Mouse (Mus musculus): ENCODE measurements around the gene Rassf6. TPM values are rescaled to one million over a fixed set of nuclear protein-coding genes. Genes with fewer than 3 reads are reported as not detected.

The Rassf6 gene
- polyA plus RNA-seq, 1 experiment = 1.1 TPM

GRCm38 (mm10) chr5:90565205-90565604, 75.3 kb downstream of the Rassf6 start:
- no peak for TF ChIP-seq POLR2A (IDR thresholded peaks at IDR 0.05; ENCODE audit: borderline replicate concordance, extremely low read depth, insufficient read depth, insufficient read length, poor library complexity, severe bottlenecking)
- no peak for TF ChIP-seq CTCF (IDR thresholded peaks at IDR 0.05; ENCODE audit: borderline replicate concordance, extremely low read depth, insufficient read depth, insufficient read length)
- DNase-seq (ENCODE audit: low read depth) = no peak

- no peak for TF ChIP-seq CTCF (IDR thresholded peaks at IDR 0.05; ENCODE audit: borderline replicate concordance, extremely low read depth, insufficient read depth, insufficient read length)
- TF ChIP-seq POLR2A (IDR thresholded peaks at IDR 0.05; ENCODE audit: borderline replicate concordance, extremely low read depth, insufficient read depth, insufficient read length, poor library complexity, severe bottlenecking) = no peak
- DNase-seq (ENCODE audit: low read depth) = no peak
Observed at GRCm38 (mm10) chr5:90564161-90564560, 76.3 kb downstream of the Rassf6 start.

GRCm38 (mm10) chr5:90562880-90563279, 77.6 kb downstream of the Rassf6 start:
- no peak for TF ChIP-seq CTCF (IDR thresholded peaks at IDR 0.05; ENCODE audit: borderline replicate concordance, extremely low read depth, insufficient read depth, insufficient read length)
- TF ChIP-seq POLR2A (IDR thresholded peaks at IDR 0.05; ENCODE audit: borderline replicate concordance, extremely low read depth, insufficient read depth, insufficient read length, poor library complexity, severe bottlenecking) = no peak

GRCm38 (mm10) chr5:90561721-90562275, 78.7 kb downstream of the Rassf6 start:
- TF ChIP-seq CTCF (IDR thresholded peaks at IDR 0.05; ENCODE audit: borderline replicate concordance, extremely low read depth, insufficient read depth, insufficient read length) (no peak), POLR2A (IDR thresholded peaks at IDR 0.05; ENCODE audit: borderline replicate concordance, extremely low read depth, insufficient read depth, insufficient read length, poor library complexity, severe bottlenecking) (no peak)
- DNase-seq (ENCODE audit: low read depth) = no peak

More at GRCm38 (mm10) chr5:90562880-90563279, 77.6 kb downstream of the Rassf6 start:
- DNase-seq (ENCODE audit: low read depth) = no peak

- TF ChIP-seq POLR2A (IDR thresholded peaks at IDR 0.05; ENCODE audit: borderline replicate concordance, extremely low read depth, insufficient read depth, insufficient read length, poor library complexity, severe bottlenecking) (no peak), CTCF (IDR thresholded peaks at IDR 0.05; ENCODE audit: borderline replicate concordance, extremely low read depth, insufficient read depth, insufficient read length) (no peak)
- DNase-seq (ENCODE audit: low read depth) = no peak
Observed at GRCm38 (mm10) chr5:90560743-90561142, 79.7 kb downstream of the Rassf6 start, which contains the start of gene 5830473C10Rik. 5830473C10Rik (plus strand) TSS chr5:90561107.

GRCm38 (mm10) chr5:90556052-90556451, 84.4 kb downstream of the Rassf6 start:
- DNase-seq (ENCODE audit: low read depth) = no peak
- TF ChIP-seq POLR2A (IDR thresholded peaks at IDR 0.05; ENCODE audit: borderline replicate concordance, extremely low read depth, insufficient read depth, insufficient read length, poor library complexity, severe bottlenecking) = no peak
- TF ChIP-seq CTCF (IDR thresholded peaks at IDR 0.05; ENCODE audit: borderline replicate concordance, extremely low read depth, insufficient read depth, insufficient read length) = no peak

Other genes starting within 250 kb of the Rassf6 start
- 0.43 and 1.8 TPM in 2 replicates for gene Alb, start 179.8 kb downstream of the Rassf6 start, polyA plus RNA-seq (2012; rRNA removed)
- gene Afp, start 149.9 kb downstream of the Rassf6 start, polyA plus RNA-seq (2012; rRNA removed) = 5.9 and 12.3 TPM in 2 replicates
- gene Afm, start 121.7 kb downstream of the Rassf6 start, polyA plus RNA-seq (2012; rRNA removed) = not detected in 2 replicates
- gene 5830473C10Rik, start 79.5 kb downstream of the Rassf6 start, polyA plus RNA-seq (2012; rRNA removed) = 0.03 and 0.04 TPM in 2 replicates
- gene Cxcl5, start 118.7 kb upstream of the Rassf6 start, polyA plus RNA-seq (2012; rRNA removed) = 0.04 and 0.06 TPM in 2 replicates
- gene Ppbp, start 127.9 kb upstream of the Rassf6 start, polyA plus RNA-seq (2012; rRNA removed) = 0.79 and 1.6 TPM in 2 replicates
- gene Pf4, start 131.8 kb upstream of the Rassf6 start, polyA plus RNA-seq (2012; rRNA removed) = 21.4 and 26.6 TPM in 2 replicates
- 0.09 TPM in 1 of 2 replicates, not detected in the other for gene Cxcl3, start 145.4 kb upstream of the Rassf6 start, polyA plus RNA-seq (2012; rRNA removed)
- gene Cxcl15, start 153.9 kb upstream of the Rassf6 start, polyA plus RNA-seq (2012; rRNA removed) = not detected in 2 replicates

Data from brain, embryonic 14.5 days (tissue).